Mouse (Mus musculus) myocyte (in vitro differentiated cells): ENCODE data around the gene Sez6. TPM values are rescaled to one million over a fixed set of nuclear protein-coding genes. Genes with fewer than 3 reads are reported as not detected.

Experiments used
- H3K27me3 ChIP-seq: one replicate; pipeline ENCODE4 v1.6.1; 2011; ENCODE audit not compliant: control insufficient read depth, insufficient read depth, insufficient read length
- H3K36me3 ChIP-seq: one replicate; pipeline ENCODE4 v1.6.1; 2011; ENCODE audit not compliant: control insufficient read depth, insufficient read depth
- H3K4me2 ChIP-seq: one replicate; pipeline ENCODE4 v1.6.1; 2011; ENCODE audit warnings: low read depth, control low read depth
- H3K4me3 ChIP-seq: one replicate; pipeline ENCODE4 v1.5.1; 2011; ENCODE audit warnings: mild to moderate bottlenecking, control low read depth, moderate library complexity
- H3K79me2 ChIP-seq: one replicate; pipeline ENCODE4 v1.6.1; 2011; ENCODE audit not compliant: control insufficient read depth, insufficient read depth
- H3ac ChIP-seq: one replicate; pipeline ENCODE4 v1.6.1; 2011; ENCODE audit not compliant: control insufficient read depth, insufficient read length
- CEBPB ChIP-seq: IDR thresholded peaks from 2 replicates; pipeline ENCODE4 v1.6.1; 2011; ENCODE audit warnings: mild to moderate bottlenecking, moderate library complexity; ENCODE audit not compliant: poor library complexity, insufficient read depth, severe bottlenecking
- E2F4 ChIP-seq: IDR thresholded peaks from one replicate; pipeline ENCODE4 v1.6.1; 2011; ENCODE audit warnings: mild to moderate bottlenecking, control low read depth, moderate library complexity; ENCODE audit not compliant: insufficient read depth
- MAX ChIP-seq: IDR thresholded peaks from one replicate; pipeline ENCODE4 v1.6.1; 2011; ENCODE audit warnings: low read depth, mild to moderate bottlenecking, control low read depth
- MYOD1 ChIP-seq, 3 experiments: IDR thresholded peaks; one replicate each; pipeline ENCODE4 v1.6.1; 2011; ENCODE audit warnings: control low read depth in 2 of 3, low read depth in 2 of 3, mild to moderate bottlenecking in 2 of 3, moderate library complexity in 1 of 3; ENCODE audit not compliant: insufficient read length in 2 of 3, control insufficient read depth in 1 of 3
- MYOG ChIP-seq, 3 experiments: IDR thresholded peaks; one replicate each; pipeline ENCODE4 v1.6.1; 2011; ENCODE audit warnings: control low read depth in 2 of 3, low read depth in 2 of 3, mild to moderate bottlenecking in 2 of 3; ENCODE audit not compliant: insufficient read length in 2 of 3, control insufficient read depth in 1 of 3, insufficient read depth in 1 of 3
- POLR2A ChIP-seq: IDR thresholded peaks from one replicate; pipeline ENCODE4 v1.6.1; 2011; ENCODE audit warnings: low read depth, mild to moderate bottlenecking, control low read depth, moderate library complexity; ENCODE audit not compliant: insufficient read length
- POLR2AphosphoS2 ChIP-seq: IDR thresholded peaks from one replicate; pipeline ENCODE4 v1.6.1; 2011; ENCODE audit warnings: low read depth, control low read depth; ENCODE audit not compliant: insufficient read length
- REST ChIP-seq: IDR thresholded peaks from one replicate; pipeline ENCODE4 v1.6.1; 2011; ENCODE audit warnings: mild to moderate bottlenecking, control low read depth, moderate library complexity; ENCODE audit not compliant: insufficient read depth, insufficient read length
- SRF ChIP-seq: IDR thresholded peaks from one replicate; pipeline ENCODE4 v1.6.1; 2011; ENCODE audit warnings: low read depth; ENCODE audit not compliant: control insufficient read depth, insufficient read length
- TCF12 ChIP-seq: IDR thresholded peaks from one replicate; pipeline ENCODE4 v1.6.1; 2011; ENCODE audit warnings: mild to moderate bottlenecking, control low read depth; ENCODE audit not compliant: poor library complexity, insufficient read depth, severe bottlenecking
- TCF3 ChIP-seq: IDR thresholded peaks from one replicate; pipeline ENCODE4 v1.6.1; 2011; ENCODE audit warnings: low read depth, control low read depth; ENCODE audit not compliant: insufficient read length
- USF1 ChIP-seq: IDR thresholded peaks from one replicate; pipeline ENCODE4 v1.6.1; 2011; ENCODE audit warnings: low read depth, mild to moderate bottlenecking, control low read depth, moderate library complexity
- polyA plus RNA-seq: library from polyadenylated mRNA; unstranded; fragments of >200 nt; fragmentation: generic; extraction: Trizol; gene quantifications from one replicate; pipeline ENCODE4 v1.2.1, GENCODE M21; 2012; ENCODE audit warnings: missing spikeins

Gene Sez6
- polyA plus RNA-seq, 1 experiment, result not detected

- Histone ChIP-seq H3K79me2 (no peaks in the 10 kb centered on the region), H3K27me3 (peaks cover 54% of the 10 kb centered on the region), H3K4me3 (no peak overlapping the region), H3K4me2 (no peak overlapping the region), H3K36me3 (no peaks in the 10 kb centered on the region), H3ac (no peak overlapping the region)
- TF ChIP-seq TCF3 (no peak), CEBPB (no peak), USF1 (no peak), SRF (no peak), E2F4 (no peak)
These were observed 33.5 kb upstream of the Sez6 start for GRCm38 (mm10) chr11:77896820-77897805.

GRCm38 (mm10) chr11:77900187-77900586, 30.4 kb upstream of the Sez6 start:
- Histone ChIP-seq H3K36me3 (no peaks in the 10 kb centered on the region), H3K27me3 (peaks cover 79% of the 10 kb centered on the region), H3ac (no peak overlapping the region), H3K4me2 (no peak overlapping the region), H3K4me3 (no peak overlapping the region), H3K79me2 (no peaks in the 10 kb centered on the region)
- TF ChIP-seq MAX, result no peak
- no peak for TF ChIP-seq USF1
- no peak for TF ChIP-seq MYOD1 (IDR thresholded peaks at IDR 0.05; ENCODE audit: control insufficient read depth in 1 of 3, insufficient read length in 2 of 3, low read depth in 2 of 3)
- no peak for TF ChIP-seq CEBPB
- no peak for TF ChIP-seq TCF3
- TF ChIP-seq SRF, result no peak
- no peak for TF ChIP-seq TCF12
- no peak for TF ChIP-seq POLR2AphosphoS2
- TF ChIP-seq E2F4, result no peak
- TF ChIP-seq POLR2A, result no peak

GRCm38 (mm10) chr11:77900696-77901095, 29.9 kb upstream of the Sez6 start:
- peaks cover 74% of the 10 kb centered on the region for H3K27me3 ChIP-seq
- no peaks in the 10 kb centered on the region for H3K79me2 ChIP-seq
- no peaks in the 10 kb centered on the region for H3K36me3 ChIP-seq
- H3K4me2 ChIP-seq, result no peak overlapping the region
- TF ChIP-seq E2F4 (no peak), POLR2A (no peak), USF1 (no peak), SRF (no peak), TCF3 (no peak), TCF12 (no peak), MAX (no peak), CEBPB (no peak), REST (no peak)
- H3K4me3 ChIP-seq, result no peak overlapping the region
- no peak overlapping the region for H3ac ChIP-seq

GRCm38 (mm10) chr11:77901366-77901765, 29.2 kb upstream of the Sez6 start:
- TF ChIP-seq CEBPB, result no peak
- no peak for TF ChIP-seq POLR2AphosphoS2
- TF ChIP-seq TCF3, result no peak
- no peak for TF ChIP-seq USF1
- TF ChIP-seq MYOD1 (IDR thresholded peaks at IDR 0.05; ENCODE audit: control insufficient read depth in 1 of 3, insufficient read length in 2 of 3, low read depth in 2 of 3), result no peak
- no peak for TF ChIP-seq POLR2A
- TF ChIP-seq MAX, result no peak
- TF ChIP-seq MYOG (IDR thresholded peaks at IDR 0.05; ENCODE audit: control insufficient read depth in 1 of 3, insufficient read depth in 1 of 3, insufficient read length in 2 of 3, low read depth in 2 of 3), result no peak
- H3ac ChIP-seq, result no peak overlapping the region
- no peaks in the 10 kb centered on the region for H3K79me2 ChIP-seq
- H3K27me3 ChIP-seq, result peaks cover 77% of the 10 kb centered on the region
- no peaks in the 10 kb centered on the region for H3K36me3 ChIP-seq
- H3K4me3 ChIP-seq, result no peak overlapping the region
- H3K4me2 ChIP-seq, result no peak overlapping the region

GRCm38 (mm10) chr11:77901775-77902355, 28.7 kb upstream of the Sez6 start:
- Histone ChIP-seq H3K27me3 (peaks cover 80% of the 10 kb centered on the region), H3K79me2 (no peaks in the 10 kb centered on the region), H3ac (no peak overlapping the region), H3K4me2 (no peak overlapping the region), H3K4me3 (no peak overlapping the region), H3K36me3 (no peaks in the 10 kb centered on the region)
- TF ChIP-seq MYOD1 (IDR thresholded peaks at IDR 0.05; ENCODE audit: control insufficient read depth in 1 of 3, insufficient read length in 2 of 3, low read depth in 2 of 3), result no peak
- TF ChIP-seq POLR2AphosphoS2, result no peak
- TF ChIP-seq USF1, result no peak
- no peak for TF ChIP-seq POLR2A
- TF ChIP-seq SRF, result no peak
- TF ChIP-seq TCF12, result no peak
- no peak for TF ChIP-seq MAX
- no peak for TF ChIP-seq E2F4
- no peak for TF ChIP-seq MYOG (IDR thresholded peaks at IDR 0.05; ENCODE audit: control insufficient read depth in 1 of 3, insufficient read depth in 1 of 3, insufficient read length in 2 of 3, low read depth in 2 of 3)
- no peak for TF ChIP-seq CEBPB
- TF ChIP-seq REST, result no peak
